Mouse (Mus musculus): Measurements from ENCODE around the gene Slc39a8. TPM values are rescaled to one million over a fixed set of nuclear protein-coding genes. Genes with fewer than 3 reads are reported as not detected.

The Slc39a8 gene
- polyA plus RNA-seq, 1 experiment: 3.6 TPM

GRCm38 (mm10) chr3:135843181-135843580, 18.1 kb downstream of the Slc39a8 start:
- no peak overlapping the region for H3K4me3 ChIP-seq (ENCODE audit: insufficient read depth, low read length)
- no peaks in the 10 kb centered on the region for H3K4me1 ChIP-seq (ENCODE audit: control insufficient read depth, insufficient read depth, low read length)
- no peak for TF ChIP-seq CTCF (IDR thresholded peaks at IDR 0.05; ENCODE audit: extremely low read depth, insufficient read depth, low read length)
- TF ChIP-seq POLR2A (IDR thresholded peaks at IDR 0.05; ENCODE audit: extremely low read depth, insufficient read depth, low read length): no peak
- no peak overlapping the region for H3K27ac ChIP-seq (ENCODE audit: insufficient read depth, low read length)

- H3K4me3 ChIP-seq (ENCODE audit: insufficient read depth, low read length): no peak overlapping the region
- H3K4me1 ChIP-seq (ENCODE audit: control insufficient read depth, insufficient read depth, low read length): no peaks in the 10 kb centered on the region
- H3K27ac ChIP-seq (ENCODE audit: insufficient read depth, low read length): no peak overlapping the region
- no peak for TF ChIP-seq POLR2A (IDR thresholded peaks at IDR 0.05; ENCODE audit: extremely low read depth, insufficient read depth, low read length)
- no peak for TF ChIP-seq CTCF (IDR thresholded peaks at IDR 0.05; ENCODE audit: extremely low read depth, insufficient read depth, low read length)
Observed at GRCm38 (mm10) chr3:135843707-135844106, 18.6 kb downstream of the Slc39a8 start.

GRCm38 (mm10) chr3:135844835-135845234, 19.8 kb downstream of the Slc39a8 start:
- no peak overlapping the region for H3K27ac ChIP-seq (ENCODE audit: insufficient read depth, low read length)
- H3K4me1 ChIP-seq (ENCODE audit: control insufficient read depth, insufficient read depth, low read length): no peaks in the 10 kb centered on the region
- no peak for TF ChIP-seq POLR2A (IDR thresholded peaks at IDR 0.05; ENCODE audit: extremely low read depth, insufficient read depth, low read length)
- H3K4me3 ChIP-seq (ENCODE audit: insufficient read depth, low read length): no peak overlapping the region

- Histone ChIP-seq H3K4me1 (ENCODE audit: control insufficient read depth, insufficient read depth, low read length) (no peaks in the 10 kb centered on the region), H3K27ac (ENCODE audit: insufficient read depth, low read length) (no peak overlapping the region), H3K4me3 (ENCODE audit: insufficient read depth, low read length) (no peak overlapping the region)
- TF ChIP-seq POLR2A (IDR thresholded peaks at IDR 0.05; ENCODE audit: extremely low read depth, insufficient read depth, low read length): no peak
Observed at GRCm38 (mm10) chr3:135845860-135846259, 20.8 kb downstream of the Slc39a8 start.

- Histone ChIP-seq H3K4me1 (ENCODE audit: control insufficient read depth, insufficient read depth, low read length) (no peaks in the 10 kb centered on the region), H3K27ac (ENCODE audit: insufficient read depth, low read length) (no peak overlapping the region), H3K4me3 (ENCODE audit: insufficient read depth, low read length) (no peak overlapping the region)
- no peak for TF ChIP-seq CTCF (IDR thresholded peaks at IDR 0.05; ENCODE audit: extremely low read depth, insufficient read depth, low read length)
Observed at GRCm38 (mm10) chr3:135851607-135852006, 26.5 kb downstream of the Slc39a8 start.

GRCm38 (mm10) chr3:135853604-135854297, 28.7 kb downstream of the Slc39a8 start:
- Histone ChIP-seq H3K4me1 (ENCODE audit: control insufficient read depth, insufficient read depth, low read length) (no peaks in the 10 kb centered on the region), H3K27ac (ENCODE audit: insufficient read depth, low read length) (no peak overlapping the region), H3K4me3 (ENCODE audit: insufficient read depth, low read length) (no peak overlapping the region)
- TF ChIP-seq POLR2A (IDR thresholded peaks at IDR 0.05; ENCODE audit: extremely low read depth, insufficient read depth, low read length): no peak
- no peak for TF ChIP-seq CTCF (IDR thresholded peaks at IDR 0.05; ENCODE audit: extremely low read depth, insufficient read depth, low read length)

DNA sequence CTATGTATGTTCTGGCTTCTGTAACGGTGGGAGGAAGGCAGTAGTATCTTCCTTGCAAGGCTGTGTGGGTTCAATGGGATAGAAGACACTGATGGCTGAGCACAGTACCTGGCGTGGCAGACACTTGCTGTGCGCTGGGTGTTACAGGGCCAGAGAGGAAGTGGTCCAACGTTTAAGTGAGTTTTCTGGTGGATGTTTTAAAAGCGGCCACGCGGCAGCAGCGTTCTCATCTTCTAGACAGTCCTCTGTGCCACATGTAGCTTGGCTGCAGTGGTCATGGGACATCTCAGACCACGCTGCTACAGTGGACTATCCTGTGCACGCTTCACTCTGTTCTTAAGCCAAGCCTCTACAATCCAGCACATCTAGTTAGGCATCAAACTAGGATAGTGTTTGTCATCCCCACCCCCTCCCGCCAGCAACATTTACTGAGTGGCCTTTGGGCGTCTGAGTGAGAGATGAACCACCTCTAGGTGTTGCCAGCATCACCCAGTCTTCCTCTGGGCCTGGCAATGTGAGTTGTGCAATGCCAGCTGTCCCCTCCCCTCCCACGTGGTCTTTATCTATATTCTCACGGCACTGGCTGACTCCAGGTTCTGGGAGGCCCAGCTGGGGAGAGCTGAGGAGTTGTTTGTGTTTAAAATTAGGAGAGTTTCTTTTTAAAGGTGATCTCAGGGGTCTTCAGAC, 29.4 kb downstream of the Slc39a8 start:
- TF ChIP-seq CTCF (IDR thresholded peaks at IDR 0.05; ENCODE audit: extremely low read depth, insufficient read depth, low read length) (no peak), POLR2A (IDR thresholded peaks at IDR 0.05; ENCODE audit: extremely low read depth, insufficient read depth, low read length) (no peak)

GRCm38 (mm10) chr3:135854985-135855340, 29.9 kb downstream of the Slc39a8 start:
- H3K27ac ChIP-seq (ENCODE audit: insufficient read depth, low read length): no peak overlapping the region
- H3K4me1 ChIP-seq (ENCODE audit: control insufficient read depth, insufficient read depth, low read length): no peaks in the 10 kb centered on the region
- no peak overlapping the region for H3K4me3 ChIP-seq (ENCODE audit: insufficient read depth, low read length)
- no peak for TF ChIP-seq CTCF (IDR thresholded peaks at IDR 0.05; ENCODE audit: extremely low read depth, insufficient read depth, low read length)

More for the DNA sequence above, 29.4 kb downstream of the Slc39a8 start:
- H3K27ac ChIP-seq (ENCODE audit: insufficient read depth, low read length): no peak overlapping the region
- no peaks in the 10 kb centered on the region for H3K4me1 ChIP-seq (ENCODE audit: control insufficient read depth, insufficient read depth, low read length)
- no peak overlapping the region for H3K4me3 ChIP-seq (ENCODE audit: insufficient read depth, low read length)

DNA sequence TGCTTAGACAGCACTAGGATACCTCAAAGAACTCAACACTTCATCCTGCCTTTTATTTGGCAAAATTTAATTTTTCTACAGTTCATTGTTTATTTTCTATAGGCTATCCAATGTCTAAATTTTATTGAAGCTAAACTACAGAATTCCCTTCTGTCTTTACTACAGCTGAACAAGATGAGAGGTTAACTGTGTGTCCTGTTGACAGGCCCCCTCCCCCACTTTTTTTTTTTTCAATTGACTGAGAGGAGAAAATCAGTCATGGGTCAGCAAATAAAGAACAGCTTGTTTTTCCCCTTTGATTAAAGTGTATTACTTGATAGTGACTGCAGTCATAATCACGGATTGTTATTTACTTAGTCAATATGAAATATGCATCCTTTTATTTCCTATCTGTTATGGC, 31.2 kb downstream of the Slc39a8 start:
- no peak overlapping the region for H3K27ac ChIP-seq (ENCODE audit: insufficient read depth, low read length)

GRCm38 (mm10) chr3:135857134-135857533, 32.1 kb downstream of the Slc39a8 start:
- TF ChIP-seq CTCF (IDR thresholded peaks at IDR 0.05; ENCODE audit: extremely low read depth, insufficient read depth, low read length) (no peak), POLR2A (IDR thresholded peaks at IDR 0.05; ENCODE audit: extremely low read depth, insufficient read depth, low read length) (no peak)
- Histone ChIP-seq H3K27ac (ENCODE audit: insufficient read depth, low read length) (no peak overlapping the region), H3K4me3 (ENCODE audit: insufficient read depth, low read length) (no peak overlapping the region), H3K4me1 (ENCODE audit: control insufficient read depth, insufficient read depth, low read length) (no peaks in the 10 kb centered on the region)

More for the DNA sequence above, 31.2 kb downstream of the Slc39a8 start:
- TF ChIP-seq CTCF (IDR thresholded peaks at IDR 0.05; ENCODE audit: extremely low read depth, insufficient read depth, low read length) (no peak), POLR2A (IDR thresholded peaks at IDR 0.05; ENCODE audit: extremely low read depth, insufficient read depth, low read length) (no peak)
- Histone ChIP-seq H3K4me1 (ENCODE audit: control insufficient read depth, insufficient read depth, low read length) (no peaks in the 10 kb centered on the region), H3K4me3 (ENCODE audit: insufficient read depth, low read length) (no peak overlapping the region)

All from cortical plate, adult 2 months (tissue).